Mouse (Mus musculus): ENCODE measurements around the gene Rnf144b. TPM values are rescaled to one million over a fixed set of nuclear protein-coding genes. Genes with fewer than 3 reads are reported as not detected.

Rnf144b gene
- polyA plus RNA-seq, 1 experiment from 2014 or later, result 1.1 TPM

DNA sequence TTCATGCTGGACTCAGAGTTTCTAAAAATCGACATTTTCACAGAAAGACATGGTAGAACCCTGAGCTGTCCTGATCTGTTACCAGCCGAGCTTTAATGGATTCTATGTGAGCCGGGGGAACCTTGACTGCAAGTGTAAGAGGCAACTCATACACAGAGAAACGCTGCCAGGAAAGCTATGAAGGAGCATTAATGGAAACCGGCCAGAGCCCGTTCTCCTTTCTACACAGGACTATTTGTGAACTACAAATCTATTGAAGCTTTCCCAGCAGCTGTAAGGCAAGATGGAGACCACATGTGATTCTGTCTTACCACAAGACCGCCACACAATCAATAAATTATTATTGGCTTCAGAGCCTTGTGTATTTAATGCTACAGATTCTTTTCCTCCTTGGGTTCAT lies 13.3 kb downstream of the Rnf144b start:
- 90% methylated on average over 7 of the region's 7 CpGs for WGBS
- Histone ChIP-seq H3K9ac (ENCODE audit: low read depth, low read length) (no peak overlapping the region), H3K4me2 (ENCODE audit: low read length) (no peak overlapping the region), H3K27ac (ENCODE audit: low read depth, low read length) (no peak overlapping the region), H3K4me3 (ENCODE audit: low read length) (no peak overlapping the region), H3K9me3 (ENCODE audit: control insufficient read depth, low read length) (peaks cover 2% of the 10 kb centered on the region), H3K36me3 (ENCODE audit: control insufficient read depth, insufficient read depth, low read length) (no peaks in the 10 kb centered on the region), H3K4me1 (ENCODE audit: control insufficient read depth, insufficient read depth, low read depth, low read length) (no peaks in the 10 kb centered on the region), H3K27me3 (replicated peaks; ENCODE audit: control insufficient read depth, insufficient read depth, low read length) (no peaks in the 10 kb centered on the region)
- ATAC-seq, result no peak

DNA sequence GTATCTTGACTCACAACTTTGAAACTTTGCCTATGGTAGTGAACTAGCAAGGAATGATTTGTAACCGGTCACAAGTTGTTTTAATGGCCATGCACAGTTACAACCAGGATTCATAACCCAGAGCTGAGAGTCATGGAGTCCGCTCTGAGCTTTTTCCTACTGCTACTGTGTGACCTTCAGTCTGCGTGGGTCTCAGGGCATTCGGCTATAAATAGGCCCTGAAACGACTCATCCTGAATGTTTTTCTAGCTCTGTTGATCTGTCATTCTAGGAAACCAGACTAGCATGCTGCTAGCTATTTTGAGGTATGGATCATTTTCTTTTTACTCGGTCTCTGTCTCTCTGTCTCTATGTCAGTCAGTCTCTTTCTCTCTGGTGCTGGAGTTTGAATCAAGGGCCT lies 20.3 kb downstream of the Rnf144b start:
- no peak for ATAC-seq
- Histone ChIP-seq H3K27me3 (replicated peaks; ENCODE audit: control insufficient read depth, insufficient read depth, low read length) (no peaks in the 10 kb centered on the region), H3K4me2 (ENCODE audit: low read length) (no peak overlapping the region), H3K9me3 (ENCODE audit: control insufficient read depth, low read length) (peaks cover 3% of the 10 kb centered on the region), H3K4me3 (ENCODE audit: low read length) (no peak overlapping the region), H3K9ac (ENCODE audit: low read depth, low read length) (no peak overlapping the region), H3K4me1 (ENCODE audit: control insufficient read depth, insufficient read depth, low read depth, low read length) (no peaks in the 10 kb centered on the region), H3K36me3 (ENCODE audit: control insufficient read depth, insufficient read depth, low read length) (no peaks in the 10 kb centered on the region), H3K27ac (ENCODE audit: low read depth, low read length) (no peak overlapping the region)
- 84% methylated on average over 6 of the region's 6 CpGs for WGBS

DNA sequence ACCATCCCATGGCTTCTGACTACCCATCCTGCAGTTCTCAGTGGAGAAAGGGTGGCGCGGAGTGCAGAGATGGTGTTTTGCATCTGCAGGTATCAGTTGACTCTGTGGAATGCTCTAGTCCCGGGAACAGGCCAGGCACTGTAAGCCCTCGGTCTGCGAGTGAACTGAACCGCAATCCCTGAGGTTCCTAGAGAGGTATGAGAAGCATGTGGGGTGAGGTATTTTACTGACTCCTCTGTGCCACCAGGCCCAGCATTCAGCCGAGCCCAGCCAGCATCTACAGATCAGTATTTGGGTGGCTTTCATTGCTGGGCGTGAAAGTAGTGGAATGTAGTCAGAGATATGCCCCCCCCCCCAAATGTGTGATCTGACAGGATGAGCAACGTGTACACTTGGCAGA lies 23.5 kb downstream of the Rnf144b start:
- Histone ChIP-seq H3K36me3 (ENCODE audit: control insufficient read depth, insufficient read depth, low read length) (no peaks in the 10 kb centered on the region), H3K27ac (ENCODE audit: low read depth, low read length) (no peak overlapping the region), H3K27me3 (replicated peaks; ENCODE audit: control insufficient read depth, insufficient read depth, low read length) (no peaks in the 10 kb centered on the region), H3K9me3 (ENCODE audit: control insufficient read depth, low read length) (no peaks in the 10 kb centered on the region), H3K4me2 (ENCODE audit: low read length) (no peak overlapping the region), H3K4me3 (ENCODE audit: low read length) (no peak overlapping the region), H3K9ac (ENCODE audit: low read depth, low read length) (no peak overlapping the region), H3K4me1 (ENCODE audit: control insufficient read depth, insufficient read depth, low read depth, low read length) (no peaks in the 10 kb centered on the region)
- ATAC-seq, result no peak
- WGBS, result 82% methylated on average over 9 of the region's 9 CpGs

DNA sequence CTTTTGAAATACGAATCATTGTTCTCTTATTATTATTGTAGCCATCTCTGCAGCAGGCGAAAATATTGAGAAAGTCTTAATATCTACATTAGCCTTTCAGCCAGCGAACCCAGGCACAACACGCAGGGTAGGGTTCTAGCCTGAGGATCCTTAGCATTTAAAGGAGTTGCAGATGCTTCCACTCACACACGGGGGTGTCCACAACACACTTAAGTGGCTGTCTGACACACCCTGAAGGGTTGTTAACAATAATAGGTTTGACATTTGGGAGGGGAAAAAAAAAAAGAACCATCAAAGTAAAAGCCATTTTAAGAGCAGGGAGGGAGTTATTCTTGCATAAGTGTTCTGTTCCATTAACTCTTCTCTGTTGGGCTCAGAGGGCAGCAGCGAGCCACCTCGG lies 23.9 kb downstream of the Rnf144b start:
- ATAC-seq, result no peak
- Histone ChIP-seq H3K4me2 (ENCODE audit: low read length) (no peak overlapping the region), H3K27ac (ENCODE audit: low read depth, low read length) (no peak overlapping the region), H3K9me3 (ENCODE audit: control insufficient read depth, low read length) (no peaks in the 10 kb centered on the region), H3K27me3 (replicated peaks; ENCODE audit: control insufficient read depth, insufficient read depth, low read length) (no peaks in the 10 kb centered on the region), H3K9ac (ENCODE audit: low read depth, low read length) (no peak overlapping the region), H3K4me3 (ENCODE audit: low read length) (no peak overlapping the region), H3K36me3 (ENCODE audit: control insufficient read depth, insufficient read depth, low read length) (no peaks in the 10 kb centered on the region), H3K4me1 (ENCODE audit: control insufficient read depth, insufficient read depth, low read depth, low read length) (no peaks in the 10 kb centered on the region)
- 73% methylated on average over 7 of the region's 7 CpGs for WGBS

DNA sequence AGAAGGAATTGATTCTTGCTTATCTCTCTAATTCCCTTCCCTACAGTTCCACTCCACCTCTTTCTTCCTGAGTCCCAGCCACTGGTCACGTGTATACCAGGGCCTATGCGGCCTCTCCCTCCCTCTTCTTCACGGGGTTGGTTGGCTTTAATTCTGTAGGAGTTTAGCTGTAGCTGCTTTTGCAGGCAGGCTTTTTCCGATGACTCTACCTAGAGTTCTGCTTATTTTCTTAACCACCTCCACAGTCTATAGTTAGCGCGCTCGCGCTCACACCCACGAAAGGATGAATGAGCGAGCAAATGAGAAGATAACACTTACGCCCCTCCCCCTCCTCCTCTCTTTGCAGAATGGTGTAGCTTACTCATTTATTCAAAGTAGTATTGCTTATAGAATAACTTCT lies 26.1 kb downstream of the Rnf144b start:
- no peaks in the 10 kb centered on the region for H3K4me1 ChIP-seq (ENCODE audit: control insufficient read depth, insufficient read depth, low read depth, low read length)
- H3K4me3 ChIP-seq (ENCODE audit: low read length), result no peak overlapping the region
- no peak overlapping the region for H3K27ac ChIP-seq (ENCODE audit: low read depth, low read length)
- ATAC-seq, result no peak
- no peaks in the 10 kb centered on the region for H3K27me3 ChIP-seq (replicated peaks; ENCODE audit: control insufficient read depth, insufficient read depth, low read length)
- no peaks in the 10 kb centered on the region for H3K9me3 ChIP-seq (ENCODE audit: control insufficient read depth, low read length)
- H3K4me2 ChIP-seq (ENCODE audit: low read length), result no peak overlapping the region
- H3K9ac ChIP-seq (ENCODE audit: low read depth, low read length), result no peak overlapping the region
- 72% methylated on average over 11 of the region's 11 CpGs for WGBS
- H3K36me3 ChIP-seq (ENCODE audit: control insufficient read depth, insufficient read depth, low read length), result no peaks in the 10 kb centered on the region

DNA sequence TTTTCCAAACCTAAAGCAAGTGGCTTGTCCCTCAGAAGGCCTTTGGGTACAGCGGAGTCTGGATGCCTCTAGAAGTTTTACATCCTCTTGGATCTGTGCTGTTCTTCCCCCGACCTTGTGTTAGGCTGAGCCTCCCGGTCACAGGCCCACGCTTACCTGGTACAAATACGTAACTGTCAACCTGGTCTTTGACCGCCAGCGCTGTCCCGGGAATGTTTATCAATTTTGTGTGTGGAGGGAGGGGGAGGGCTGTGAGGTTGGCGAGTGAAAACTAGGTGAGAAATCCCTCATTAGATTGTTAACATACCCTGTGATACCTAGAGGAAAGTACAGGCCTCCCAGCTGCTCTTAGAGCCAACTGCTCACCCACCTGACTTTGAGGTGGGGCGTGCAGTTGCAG lies 27.5 kb downstream of the Rnf144b start:
- no peak overlapping the region for H3K9ac ChIP-seq (ENCODE audit: low read depth, low read length)
- no peak for ATAC-seq
- H3K4me1 ChIP-seq (ENCODE audit: control insufficient read depth, insufficient read depth, low read depth, low read length), result no peaks in the 10 kb centered on the region
- H3K9me3 ChIP-seq (ENCODE audit: control insufficient read depth, low read length), result no peaks in the 10 kb centered on the region
- no peak overlapping the region for H3K27ac ChIP-seq (ENCODE audit: low read depth, low read length)
- WGBS, result 94% methylated on average over 10 of the region's 10 CpGs
- no peak overlapping the region for H3K4me3 ChIP-seq (ENCODE audit: low read length)
- H3K4me2 ChIP-seq (ENCODE audit: low read length), result no peak overlapping the region
- no peaks in the 10 kb centered on the region for H3K36me3 ChIP-seq (ENCODE audit: control insufficient read depth, insufficient read depth, low read length)
- no peaks in the 10 kb centered on the region for H3K27me3 ChIP-seq (replicated peaks; ENCODE audit: control insufficient read depth, insufficient read depth, low read length)

DNA sequence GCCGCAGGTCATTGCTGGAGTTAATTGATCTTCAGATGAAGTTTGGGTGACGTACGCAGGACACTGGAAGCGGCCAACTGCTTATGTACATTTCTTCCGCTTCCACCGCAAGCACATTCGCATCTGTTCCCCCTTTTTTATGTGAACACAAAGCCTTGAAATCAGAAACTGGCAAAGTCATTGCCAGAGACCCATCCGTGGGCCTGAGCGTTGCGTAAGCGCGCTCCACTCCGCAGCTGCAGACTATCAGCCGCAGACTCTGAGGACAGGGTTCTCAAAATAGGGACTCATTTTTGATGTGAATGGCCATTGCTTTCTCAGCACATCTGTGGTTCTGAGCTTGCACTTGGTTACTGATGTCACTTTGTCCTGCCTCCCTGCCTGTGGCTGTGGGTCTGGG lies 28.6 kb downstream of the Rnf144b start:
- Histone ChIP-seq H3K4me2 (ENCODE audit: low read length) (no peak overlapping the region), H3K27ac (ENCODE audit: low read depth, low read length) (no peak overlapping the region), H3K9me3 (ENCODE audit: control insufficient read depth, low read length) (no peaks in the 10 kb centered on the region), H3K27me3 (replicated peaks; ENCODE audit: control insufficient read depth, insufficient read depth, low read length) (no peaks in the 10 kb centered on the region), H3K9ac (ENCODE audit: low read depth, low read length) (no peak overlapping the region), H3K36me3 (ENCODE audit: control insufficient read depth, insufficient read depth, low read length) (no peaks in the 10 kb centered on the region), H3K4me1 (ENCODE audit: control insufficient read depth, insufficient read depth, low read depth, low read length) (no peaks in the 10 kb centered on the region), H3K4me3 (ENCODE audit: low read length) (no peak overlapping the region)
- WGBS, result 95% methylated on average over 14 of the region's 14 CpGs
- no peak for ATAC-seq

DNA sequence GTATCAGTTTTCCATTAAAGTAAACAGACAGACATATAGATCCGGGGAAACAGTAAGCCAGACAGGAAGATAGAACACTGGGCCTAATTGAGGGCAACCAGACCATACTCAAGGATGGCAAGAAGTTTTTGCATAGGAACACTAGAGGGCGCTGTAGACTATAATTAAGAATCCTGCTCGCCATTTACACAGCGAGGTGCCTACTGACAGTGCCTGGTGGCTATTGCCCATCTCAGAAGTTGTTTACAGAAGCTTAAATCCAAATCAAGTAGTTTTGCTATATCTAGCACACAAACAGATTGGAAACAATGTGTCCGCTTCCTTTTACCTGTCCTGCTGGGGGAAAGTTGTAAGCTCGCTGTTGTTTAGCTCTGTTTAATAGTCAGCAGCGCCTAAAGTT lies 29.9 kb downstream of the Rnf144b start:
- ATAC-seq, result peak; percentile 81
- Histone ChIP-seq H3K4me2 (ENCODE audit: low read length) (no peak overlapping the region), H3K9me3 (ENCODE audit: control insufficient read depth, low read length) (no peaks in the 10 kb centered on the region), H3K27me3 (replicated peaks; ENCODE audit: control insufficient read depth, insufficient read depth, low read length) (no peaks in the 10 kb centered on the region), H3K9ac (ENCODE audit: low read depth, low read length) (no peak overlapping the region), H3K4me1 (ENCODE audit: control insufficient read depth, insufficient read depth, low read depth, low read length) (no peaks in the 10 kb centered on the region), H3K27ac (ENCODE audit: low read depth, low read length) (no peak overlapping the region), H3K36me3 (ENCODE audit: control insufficient read depth, insufficient read depth, low read length) (no peaks in the 10 kb centered on the region), H3K4me3 (ENCODE audit: low read length) (no peak overlapping the region)
- 30% methylated on average over 7 of the region's 7 CpGs for WGBS

DNA sequence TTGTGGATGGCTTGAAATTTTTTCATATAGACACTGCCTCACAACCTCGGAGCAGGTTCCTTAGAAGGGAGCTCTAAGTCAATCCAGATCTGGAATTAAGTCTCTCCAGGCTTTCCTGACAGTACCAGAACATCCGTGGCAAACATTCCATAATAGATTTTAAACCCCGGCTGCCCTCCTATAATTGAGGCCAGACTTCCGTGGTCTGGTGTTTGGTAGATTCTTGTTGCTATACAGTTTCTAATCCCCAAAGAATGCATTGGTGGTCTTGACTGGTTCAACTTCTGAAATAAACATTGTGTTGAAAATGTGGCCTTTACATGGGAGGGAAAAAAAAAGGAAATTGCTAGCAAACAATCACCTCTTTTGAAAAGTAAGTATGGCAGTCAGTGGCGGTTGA lies 30.8 kb downstream of the Rnf144b start:
- Histone ChIP-seq H3K27ac (ENCODE audit: low read depth, low read length) (no peak overlapping the region), H3K4me3 (ENCODE audit: low read length) (no peak overlapping the region), H3K4me1 (ENCODE audit: control insufficient read depth, insufficient read depth, low read depth, low read length) (no peaks in the 10 kb centered on the region), H3K9ac (ENCODE audit: low read depth, low read length) (no peak overlapping the region), H3K9me3 (ENCODE audit: control insufficient read depth, low read length) (no peaks in the 10 kb centered on the region), H3K27me3 (replicated peaks; ENCODE audit: control insufficient read depth, insufficient read depth, low read length) (no peaks in the 10 kb centered on the region), H3K36me3 (ENCODE audit: control insufficient read depth, insufficient read depth, low read length) (no peaks in the 10 kb centered on the region), H3K4me2 (ENCODE audit: low read length) (no peak overlapping the region)
- ATAC-seq, result no peak
- 71% methylated on average over 5 of the region's 5 CpGs for WGBS

DNA sequence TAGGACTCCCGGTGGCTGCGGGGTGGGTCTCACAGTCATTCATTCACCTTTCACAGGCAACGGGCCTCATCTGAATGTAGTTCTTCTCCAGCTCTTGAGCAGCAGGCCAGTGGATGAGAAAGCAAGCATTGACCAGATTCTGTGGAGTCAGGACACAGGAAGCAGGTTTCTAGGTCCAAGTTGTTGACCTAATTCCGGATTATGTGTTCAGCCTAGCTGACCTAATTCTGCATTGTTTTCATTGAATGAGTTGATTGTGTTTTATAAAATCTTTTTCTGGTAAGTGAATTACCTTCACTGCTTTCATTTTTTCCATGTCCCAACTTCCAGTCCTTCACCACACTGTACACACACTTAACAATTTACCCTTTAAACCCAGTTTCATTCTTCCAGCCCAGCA lies 32.4 kb downstream of the Rnf144b start:
- WGBS, result 60% methylated on average over 4 of the region's 4 CpGs
- H3K27me3 ChIP-seq (replicated peaks; ENCODE audit: control insufficient read depth, insufficient read depth, low read length), result no peaks in the 10 kb centered on the region
- H3K4me1 ChIP-seq (ENCODE audit: control insufficient read depth, insufficient read depth, low read depth, low read length), result no peaks in the 10 kb centered on the region
- no peak overlapping the region for H3K4me3 ChIP-seq (ENCODE audit: low read length)
- H3K9me3 ChIP-seq (ENCODE audit: control insufficient read depth, low read length), result no peaks in the 10 kb centered on the region
- H3K27ac ChIP-seq (ENCODE audit: low read depth, low read length), result no peak overlapping the region
- no peak overlapping the region for H3K9ac ChIP-seq (ENCODE audit: low read depth, low read length)
- H3K36me3 ChIP-seq (ENCODE audit: control insufficient read depth, insufficient read depth, low read length), result no peaks in the 10 kb centered on the region
- ATAC-seq, result no peak
- H3K4me2 ChIP-seq (ENCODE audit: low read length), result no peak overlapping the region

Data from hindbrain, embryonic 16.5 days (tissue).